Mouse (Mus musculus) layer of hippocampus, postnatal 10 days (tissue): ENCODE measurements around the gene Sema3g. TPM values are rescaled to one million over a fixed set of nuclear protein-coding genes. Genes with fewer than 3 reads are reported as not detected.
A peak's percentile ranks its signal among the peaks of the same experiment; 100 is the strongest.

Source experiments
- DNase-seq, 2 experiments: peaks; one replicate each; pipeline ENCODE4 v3.0.0; 2021; ENCODE audit warnings: low spot score in 2 of 2
- total RNA-seq, 2 experiments: library from RNA; stranded (reverse); gene quantifications; 2 replicates each; pipeline ENCODE4 v1.2.3; 2021

Gene Sema3g
- total RNA-seq, 2 experiments from 2014 or later, result 4.7 to 5.4 TPM

- DNase-seq, result no peak
Measured at GRCm38 (mm10) chr14:31195521-31195920, 22.1 kb upstream of the Sema3g start.

- peak in 1 of 2 experiments; percentile 44 for DNase-seq
Measured at GRCm38 (mm10) chr14:31195968-31196367, 21.7 kb upstream of the Sema3g start.

DNA sequence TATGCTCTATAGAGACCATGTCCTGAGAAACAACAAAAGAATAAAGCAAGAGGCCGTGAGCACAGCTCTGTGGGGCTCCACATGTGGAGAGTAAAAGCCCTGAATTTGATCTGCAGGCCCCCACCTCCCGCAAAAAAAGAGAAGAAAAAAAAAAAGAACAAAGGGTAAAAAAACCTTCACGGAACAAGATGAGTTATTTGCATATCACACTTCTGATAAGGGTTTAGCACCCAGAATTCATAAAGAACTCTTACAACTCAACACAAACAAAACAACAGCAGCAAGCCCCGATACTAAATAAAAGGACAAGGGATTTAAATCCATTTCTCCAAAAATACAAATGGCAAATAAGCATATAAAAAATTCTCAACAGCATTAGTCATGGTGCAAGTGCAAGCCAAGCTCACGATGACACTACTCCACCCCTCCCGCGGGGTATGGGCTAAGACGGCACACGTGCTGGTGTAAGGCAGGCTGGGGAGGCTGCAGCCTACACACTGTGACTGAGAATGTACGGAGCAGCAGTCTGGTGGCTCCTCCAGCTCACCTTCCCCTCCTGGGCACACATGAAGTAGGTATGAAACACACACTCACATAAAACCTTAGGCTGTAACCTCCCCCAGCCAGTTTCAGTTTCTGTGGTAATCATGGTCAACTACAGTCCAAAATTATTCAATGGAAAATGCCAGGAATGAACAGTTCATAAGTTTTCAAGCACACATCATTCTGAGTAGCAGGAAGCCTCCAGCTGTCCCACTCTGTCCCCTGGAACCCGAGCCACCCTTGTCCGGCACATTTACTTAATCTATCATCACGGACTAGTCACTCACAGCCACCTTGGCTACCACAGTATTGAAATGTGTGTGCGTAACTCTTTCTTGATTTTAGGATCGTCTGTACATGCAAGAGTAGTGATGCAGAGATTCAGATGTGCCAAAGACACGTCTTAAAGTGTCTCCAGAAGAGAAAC is 19.8 kb upstream of the Sema3g start:
- no peak for DNase-seq

DNA sequence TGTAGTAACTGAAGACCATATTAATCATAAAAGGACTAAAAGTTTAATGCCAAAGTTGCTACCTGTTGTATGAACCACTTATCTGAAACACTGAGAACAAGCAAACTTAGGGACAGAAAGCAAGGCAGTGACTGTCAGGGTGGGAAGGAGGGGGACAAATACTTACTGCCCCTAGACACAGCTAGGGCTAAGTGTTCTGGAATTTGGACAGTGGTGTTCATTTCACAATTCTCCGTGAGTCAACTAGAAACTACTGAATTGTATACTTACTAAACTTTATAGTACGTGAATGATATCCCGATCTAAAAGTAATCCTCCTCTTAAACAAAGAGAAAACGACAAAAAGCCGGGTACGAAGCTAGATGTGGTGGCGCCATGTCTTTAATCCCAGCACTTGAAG is 18.1 kb upstream of the Sema3g start:
- no peak for DNase-seq

GRCm38 (mm10) chr14:31200038-31200437 is 17.6 kb upstream of the Sema3g start:
- no peak for DNase-seq

DNA sequence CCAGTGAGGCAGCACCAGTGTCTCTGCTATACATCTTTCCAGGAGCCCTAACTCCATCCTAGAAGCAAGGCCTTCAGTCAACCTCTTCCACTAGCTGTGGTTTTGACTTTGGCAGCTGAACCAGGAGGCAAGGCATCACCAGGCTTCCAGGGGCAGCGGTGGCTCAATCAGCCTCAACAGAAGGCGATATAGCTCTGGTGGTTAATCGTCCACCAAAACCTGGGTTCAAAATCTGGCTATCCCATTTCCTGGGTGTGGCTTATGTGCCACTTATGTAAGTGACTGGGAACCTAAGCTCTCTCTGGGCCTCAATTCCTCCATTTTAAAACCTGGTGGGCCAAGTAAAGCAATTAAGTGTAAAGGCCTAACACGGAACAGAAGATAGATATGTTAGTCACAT is 12.8 kb upstream of the Sema3g start:
- no peak for DNase-seq

- no peak for DNase-seq
Measured at GRCm38 (mm10) chr14:31205244-31205561, 12.5 kb upstream of the Sema3g start.

- DNase-seq, result peak; percentile 57 to 58
Measured at GRCm38 (mm10) chr14:31205562-31206467, 11.8 kb upstream of the Sema3g start.

DNA sequence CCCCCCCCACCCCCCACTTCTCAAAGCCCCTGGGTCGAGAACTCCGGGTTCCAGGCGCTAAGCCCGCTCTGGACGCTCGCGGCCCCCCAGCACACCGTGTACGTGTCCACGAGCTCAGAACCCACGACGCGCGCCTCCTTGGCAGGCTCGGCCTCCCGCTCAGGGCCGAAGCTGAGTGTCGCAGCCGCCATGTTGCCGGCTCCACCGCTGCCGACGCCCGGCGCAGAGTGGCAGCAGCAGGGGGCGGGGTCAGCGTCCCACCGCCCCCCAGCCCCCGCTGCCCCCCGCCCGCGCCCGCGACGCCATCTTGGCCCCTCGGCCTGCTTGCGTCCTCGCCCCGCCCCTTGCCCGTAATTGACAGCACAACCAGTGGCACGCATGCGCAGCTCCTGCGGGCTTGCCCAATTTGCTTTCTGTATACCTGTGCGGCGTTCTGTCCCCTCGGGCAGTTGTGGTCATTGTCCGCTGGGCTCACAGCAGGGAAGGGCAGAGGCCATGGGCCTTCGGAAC is 11.1 kb upstream of the Sema3g start:
- peak; percentile 92 to 97 for DNase-seq

GRCm38 (mm10) chr14:31207070-31207830 is 10.4 kb upstream of the Sema3g start:
- no peak for DNase-seq

DNA sequence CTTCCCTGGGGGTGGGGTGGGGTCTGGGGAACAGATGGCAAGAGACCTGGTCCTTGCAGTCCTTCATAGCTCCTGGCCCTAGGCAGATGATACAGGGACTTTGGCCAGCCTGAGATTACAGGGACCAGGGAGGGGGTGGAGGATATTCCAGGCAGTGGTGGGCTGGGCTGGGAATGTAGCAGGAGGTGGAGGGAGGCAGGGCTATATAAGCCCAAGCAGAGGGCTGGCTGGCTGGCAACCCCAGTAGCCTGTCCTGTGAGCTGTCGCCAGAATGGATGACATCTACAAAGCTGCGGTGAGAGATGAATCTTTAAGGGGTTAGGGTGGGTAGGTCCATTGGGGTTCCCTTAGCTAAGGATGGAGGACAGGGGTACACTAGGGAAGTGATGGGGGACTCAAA is 9.6 kb upstream of the Sema3g start, which contains the start of gene Tnnc1:
Gene Tnnc1 (plus strand): TSS at position 229 of the 400 bp plus-strand sequence.
- DNase-seq, result no peak

DNA sequence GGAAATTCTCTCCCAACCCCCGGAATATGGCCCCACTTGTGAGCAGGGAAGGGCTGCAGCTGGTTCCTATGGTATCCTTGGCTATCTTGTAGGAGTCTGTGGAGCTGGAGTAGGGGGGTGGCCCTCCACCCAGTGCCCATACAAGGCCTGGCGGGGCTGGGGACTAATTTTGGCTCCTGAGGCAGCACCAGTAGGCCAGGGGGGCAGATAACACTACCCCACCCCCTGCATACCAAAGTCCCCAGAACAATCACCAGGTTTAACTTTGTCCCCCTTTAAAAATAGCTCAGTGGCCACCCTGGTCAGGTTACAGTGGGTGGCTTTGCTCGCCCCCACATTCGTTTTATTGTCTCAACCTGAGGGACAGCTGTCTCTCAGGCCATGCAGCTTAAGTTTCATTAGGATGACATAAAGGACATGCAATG is 8.5 kb upstream of the Sema3g start:
- DNase-seq, result no peak

DNA sequence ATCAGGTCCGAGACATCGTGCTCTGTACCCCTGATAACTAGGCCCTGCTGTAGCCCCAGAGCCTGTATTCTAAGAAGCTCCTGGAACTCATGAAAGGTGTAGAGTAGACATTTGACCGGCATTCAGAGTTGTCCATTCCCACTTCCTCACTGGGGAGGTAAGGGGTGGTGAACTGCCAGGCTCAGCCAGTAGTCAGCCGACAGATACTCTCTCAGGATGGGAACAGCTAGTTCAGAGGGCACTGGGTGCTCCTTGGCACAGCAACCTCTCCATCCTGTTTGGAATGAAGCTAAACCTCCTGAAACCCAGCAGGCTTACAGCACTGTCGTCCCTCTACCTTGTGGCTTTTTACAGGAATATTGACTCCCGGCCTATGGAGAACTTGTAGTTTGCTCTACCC is 5.8 kb upstream of the Sema3g start:
- no peak for DNase-seq

DNA sequence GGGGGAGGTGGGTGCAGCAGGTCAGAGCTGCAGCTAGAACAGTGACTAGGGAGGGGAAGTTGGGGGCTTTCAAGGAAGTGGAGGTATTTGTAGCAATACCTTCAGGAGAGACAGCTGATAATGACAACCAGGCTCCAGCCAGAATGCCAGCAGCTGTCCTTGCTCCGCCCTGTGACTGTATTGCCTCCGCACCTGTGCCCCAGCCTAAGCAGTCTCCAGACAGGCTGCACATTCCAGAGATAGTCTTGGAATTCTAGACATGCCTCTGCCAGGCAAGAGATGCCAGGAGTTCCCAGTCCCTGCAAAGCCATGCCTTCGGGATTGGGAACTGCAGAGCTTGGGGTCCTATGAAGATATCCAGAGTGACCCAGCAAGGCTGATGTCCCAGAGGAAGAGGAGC is 5.2 kb upstream of the Sema3g start:
- DNase-seq, result no peak

DNA sequence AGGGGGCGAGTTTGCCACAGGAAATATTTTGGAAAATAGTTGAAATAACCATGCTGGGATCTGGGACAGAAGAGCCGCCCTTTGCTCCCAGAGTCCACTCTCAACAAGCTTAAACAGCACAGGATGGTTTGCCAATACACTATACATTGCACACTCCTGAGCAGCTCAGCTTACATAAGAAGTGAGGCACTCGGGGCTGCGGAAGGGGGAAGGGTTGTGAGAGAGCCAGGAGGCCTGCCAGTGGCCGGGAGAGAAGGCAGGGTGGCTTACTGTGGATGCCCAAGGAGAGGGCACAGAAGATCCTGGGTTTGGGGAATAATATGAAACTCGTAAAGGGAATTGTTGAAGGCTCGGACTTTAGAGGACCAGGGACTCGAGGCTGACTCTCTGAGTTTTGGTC is 3.8 kb upstream of the Sema3g start:
- no peak for DNase-seq

GRCm38 (mm10) chr14:31214684-31215083 is 3.0 kb upstream of the Sema3g start:
- DNase-seq, result no peak

DNA sequence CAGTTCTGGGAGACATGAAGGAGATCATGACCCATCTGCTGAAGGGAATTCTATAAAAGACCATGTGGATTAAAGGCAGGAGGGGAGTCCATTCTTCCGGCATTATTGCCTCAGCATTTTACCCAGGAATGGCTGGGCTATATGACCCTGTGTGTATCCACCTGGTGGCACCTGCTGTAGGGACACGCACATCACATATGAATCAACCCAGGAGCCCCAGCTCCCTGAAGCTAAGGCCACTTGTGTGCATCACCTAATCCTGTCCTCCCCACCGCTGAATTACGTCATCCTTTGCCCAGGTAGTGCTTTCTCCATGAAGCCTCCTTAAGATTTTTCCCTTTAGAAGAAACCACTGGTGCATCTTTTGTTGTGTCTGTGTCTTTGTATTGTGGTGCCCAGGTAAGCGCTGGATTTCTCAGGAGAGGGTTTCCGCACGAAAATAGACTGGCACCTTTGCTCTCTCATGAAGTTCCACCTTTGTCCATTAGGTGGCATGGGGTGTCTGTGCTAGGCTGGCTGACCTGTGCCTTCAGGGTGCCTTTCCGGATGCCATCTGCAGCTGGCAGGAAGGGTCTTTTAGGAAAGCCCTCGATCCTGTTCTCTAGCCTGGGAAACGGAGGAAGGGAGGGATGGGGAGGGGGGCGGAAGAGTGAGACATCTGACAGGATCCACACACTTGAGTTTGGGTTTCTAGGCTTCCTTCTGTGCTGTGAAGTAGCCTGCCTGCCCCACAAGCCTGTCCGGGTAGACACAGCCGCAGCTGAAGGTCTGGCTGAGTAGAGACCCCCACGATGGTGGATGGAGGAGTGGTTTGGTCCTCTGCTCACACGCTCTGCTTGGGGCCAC is 2.3 kb upstream of the Sema3g start:
- DNase-seq, result peak; percentile 70 to 74

DNA sequence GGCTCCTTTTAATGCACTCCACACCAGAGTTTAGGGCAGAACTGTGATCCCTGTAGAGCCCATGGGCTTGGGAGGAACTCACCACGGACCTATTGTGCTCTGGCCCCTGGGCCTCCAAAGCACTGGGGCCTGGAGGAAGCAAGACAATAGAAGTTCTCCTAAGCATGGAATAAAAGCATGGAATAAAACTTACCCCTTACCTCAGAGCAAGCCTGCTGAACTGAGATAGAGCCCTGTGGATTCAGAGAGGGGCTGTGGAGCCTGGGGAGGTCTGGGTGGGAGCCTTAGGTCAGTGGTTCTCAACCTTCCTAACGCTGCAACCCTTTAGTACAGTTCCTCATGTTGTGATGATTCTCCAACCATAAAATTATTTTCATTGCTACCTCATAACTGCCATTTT is 814 bp upstream of the Sema3g start, which contains the start of gene Nisch:
Gene Nisch (minus strand): TSS at position 101 of the 400 bp plus-strand sequence.
- DNase-seq, result no peak

DNA sequence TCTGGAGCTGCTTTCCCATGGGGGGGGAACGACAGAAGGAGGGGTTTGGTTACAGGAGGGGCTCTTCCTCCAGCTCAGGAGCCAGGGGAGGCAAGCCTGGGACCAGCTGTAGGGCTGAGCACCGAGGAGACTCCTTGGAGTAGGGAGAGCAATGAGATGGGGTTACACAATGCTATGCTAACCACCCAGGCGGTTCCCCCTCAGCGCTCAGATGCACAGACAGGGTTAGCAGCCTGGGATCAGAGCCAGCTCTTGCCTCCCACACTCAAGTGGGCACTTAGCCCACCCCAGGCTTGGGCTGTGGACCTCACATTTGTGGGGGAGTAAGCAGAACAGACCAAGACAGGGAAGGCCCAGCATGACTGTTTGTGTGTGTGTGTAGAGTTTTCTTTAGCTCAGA is 9.3 kb downstream of the Sema3g start:
- peak; percentile 60 to 63 for DNase-seq

DNA sequence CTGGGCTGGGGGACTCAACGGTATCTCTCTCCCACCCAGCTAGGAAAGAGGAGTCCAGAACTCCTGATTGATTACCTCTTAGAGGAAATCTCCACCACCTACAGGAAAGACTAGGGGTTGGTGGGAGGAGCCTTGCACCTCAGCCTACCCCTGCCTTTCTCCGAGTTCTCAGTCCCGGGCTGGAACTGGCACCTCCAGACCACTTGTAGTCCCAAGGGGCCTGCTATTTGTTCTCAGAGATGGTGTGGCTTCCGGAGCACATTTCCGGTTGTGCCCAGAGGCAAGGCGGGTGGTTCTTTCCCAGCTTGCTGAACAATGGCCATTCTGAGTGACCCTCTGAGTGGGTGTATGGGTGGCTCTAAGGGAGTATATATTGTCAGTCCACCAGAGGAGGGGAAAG is 10.6 kb downstream of the Sema3g start:
- DNase-seq, result no peak
